Mouse (Mus musculus) neural tube, embryonic 10.5 days (tissue): Measurements from ENCODE around the gene Myl3.
A peak's percentile ranks its signal among the peaks of the same experiment; 100 is the strongest.

Experiments used
- DNase-seq: peaks from one replicate; pipeline ENCODE4 v3.0.0-alpha.2; 2017; ENCODE audit warnings: low spot score; ENCODE audit errors: extremely low spot score

Myl3 gene

DNA sequence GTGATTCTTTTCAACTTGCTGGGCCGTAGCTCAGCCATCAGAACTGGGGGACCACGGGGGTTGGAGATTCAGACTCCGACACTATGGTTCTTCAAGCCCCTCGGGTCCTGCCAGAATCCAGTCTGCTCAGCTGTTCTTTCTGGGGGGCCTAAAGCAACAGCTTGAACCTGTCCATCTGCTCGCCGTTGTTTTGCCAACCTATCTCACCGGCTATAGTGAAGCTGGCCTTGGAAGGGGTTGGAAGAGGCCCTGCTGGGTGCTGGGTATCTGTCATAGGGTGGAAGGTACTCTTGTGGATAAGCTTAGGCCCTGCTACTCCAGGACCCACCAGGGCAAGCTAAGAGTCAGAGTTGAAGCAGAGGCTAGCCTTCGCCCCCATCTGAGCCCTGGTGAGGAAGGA lies 19.2 kb downstream of the Myl3 start:
- DNase-seq, result no peak

DNA sequence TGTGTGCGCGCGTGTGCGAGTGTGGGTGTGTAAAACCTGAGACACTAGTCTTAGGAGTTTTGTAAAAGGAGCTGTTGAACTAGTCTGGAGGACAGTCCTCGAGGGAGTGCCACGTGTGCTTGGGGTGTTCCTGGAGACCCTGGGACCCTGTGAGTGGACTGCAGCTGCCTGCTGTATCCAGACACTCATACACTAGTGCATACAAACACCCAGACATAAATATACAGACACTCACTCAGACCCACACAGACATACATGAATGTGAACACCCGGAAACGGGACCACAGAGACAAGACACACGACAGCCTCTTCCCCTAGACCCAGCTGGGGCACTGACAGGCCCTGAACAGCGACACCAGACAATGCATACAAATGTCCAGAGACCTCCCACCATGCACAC lies 21.1 kb downstream of the Myl3 start:
- no peak for DNase-seq

DNA sequence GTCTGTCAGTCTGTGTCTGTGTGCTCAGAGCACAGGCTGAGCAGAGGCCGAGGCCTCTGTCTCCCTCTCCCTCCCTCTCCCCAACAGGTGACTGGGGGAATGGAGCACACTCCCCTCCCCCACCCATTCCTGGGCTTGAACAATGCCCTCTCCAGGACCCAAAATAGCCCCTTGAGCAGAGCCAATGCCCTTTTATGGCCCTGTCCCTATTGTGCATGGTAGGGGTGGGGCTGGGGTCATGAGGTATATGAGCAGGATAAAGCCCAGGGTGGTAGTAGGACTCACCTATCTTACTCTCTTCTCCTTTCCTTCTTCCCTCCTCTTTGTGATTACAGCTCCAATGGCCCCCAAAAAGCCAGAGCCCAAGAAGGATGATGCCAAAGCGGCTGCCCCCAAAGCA lies 21.7 kb downstream of the Myl3 start:
- no peak for DNase-seq

DNA sequence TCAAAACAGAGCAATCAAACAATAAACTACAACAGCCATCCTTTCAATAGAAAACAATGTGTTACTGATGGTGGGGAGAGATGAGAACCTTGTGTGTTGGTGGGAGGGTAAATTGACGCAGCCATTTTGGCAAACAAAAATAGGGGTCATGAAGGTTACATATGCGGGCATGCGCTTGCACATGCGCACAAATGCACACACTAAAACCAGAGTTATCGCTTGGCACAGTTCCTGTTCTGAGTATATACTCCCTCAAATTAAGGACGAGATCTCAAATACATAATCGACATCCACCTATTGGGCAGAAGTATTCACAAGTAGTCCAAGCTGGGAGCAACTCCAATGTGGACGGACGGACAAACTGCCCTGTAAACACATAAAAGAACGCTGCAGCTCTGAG lies 30.7 kb downstream of the Myl3 start:
- DNase-seq, result no peak

DNA sequence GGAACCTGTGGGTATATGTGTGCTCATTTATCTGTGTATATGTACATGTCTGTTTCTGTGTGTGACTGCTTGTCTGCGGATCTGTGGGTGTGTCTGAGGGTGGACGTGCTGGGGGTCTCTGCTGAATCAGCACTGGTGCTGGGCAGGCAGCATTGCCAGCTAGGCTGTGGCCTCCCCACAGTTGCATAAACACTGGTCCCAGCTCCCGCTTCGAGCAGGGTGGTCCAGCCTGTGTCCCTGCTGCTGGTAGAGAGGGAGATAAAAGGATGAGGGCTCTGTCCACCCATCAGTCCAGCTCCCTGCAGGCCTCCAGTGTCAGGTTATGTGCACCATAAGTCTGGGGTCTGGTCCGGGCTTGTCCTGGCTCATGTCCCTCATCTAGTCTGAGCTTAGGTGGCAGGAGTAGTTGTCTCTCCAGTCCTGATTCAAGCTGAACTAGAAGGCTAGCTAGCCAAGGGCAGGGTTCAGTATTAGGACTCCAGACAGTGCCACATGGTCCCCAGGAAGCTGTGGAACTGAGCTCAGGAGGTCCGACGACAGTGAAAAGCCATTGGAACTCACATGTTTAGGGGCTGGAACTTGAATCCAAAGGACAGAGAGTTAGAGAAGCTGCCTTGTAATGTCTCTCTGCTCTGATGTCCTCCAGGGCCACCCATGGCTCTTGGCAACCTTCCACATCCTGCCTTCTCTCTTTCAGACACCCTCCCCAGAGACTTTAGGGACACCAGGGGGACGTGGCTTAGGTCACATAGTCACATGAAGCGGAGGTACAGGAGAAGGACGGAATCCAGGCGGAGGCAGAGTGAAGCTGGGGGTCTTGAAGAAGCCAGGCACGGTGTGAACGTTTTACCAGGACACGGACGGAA lies 33.0 kb downstream of the Myl3 start:
- DNase-seq, result no peak

DNA sequence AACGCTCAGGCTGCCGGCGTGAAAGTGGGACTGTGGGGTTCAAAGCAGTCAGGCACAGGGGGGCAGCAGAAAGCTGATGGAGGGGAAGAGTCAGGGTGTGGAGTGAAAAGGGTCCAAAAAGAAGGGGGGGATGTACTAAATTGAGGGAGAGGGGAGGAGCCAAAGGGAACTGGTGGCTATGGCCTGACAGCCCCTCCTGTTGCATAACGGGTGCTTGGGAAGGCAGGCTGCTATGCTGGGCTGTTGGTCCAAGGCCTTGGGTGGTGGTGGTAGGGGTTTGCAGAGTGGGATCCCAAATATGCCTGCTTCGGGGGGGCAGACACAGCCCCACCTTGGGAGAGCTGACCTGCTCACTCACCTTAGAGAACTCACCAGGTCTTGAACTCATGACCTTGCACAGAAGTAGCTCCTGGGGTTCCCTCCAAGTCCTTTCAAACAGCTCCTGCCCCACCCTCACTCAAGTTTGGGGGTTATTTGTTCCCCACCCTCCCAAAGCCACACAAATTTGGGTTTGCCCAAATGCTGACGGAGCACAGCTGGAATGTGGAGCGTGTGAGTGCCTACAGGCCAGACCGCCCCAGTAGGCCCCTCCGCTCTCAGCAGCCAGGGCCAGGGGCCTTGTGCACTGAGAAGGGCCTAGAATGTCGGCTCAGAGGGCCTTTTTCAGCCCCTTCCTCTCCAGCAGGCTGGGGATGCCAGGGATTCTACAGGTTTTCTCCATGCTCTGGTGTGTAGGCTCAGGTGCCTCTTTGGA lies 33.8 kb downstream of the Myl3 start:
- no peak for DNase-seq

DNA sequence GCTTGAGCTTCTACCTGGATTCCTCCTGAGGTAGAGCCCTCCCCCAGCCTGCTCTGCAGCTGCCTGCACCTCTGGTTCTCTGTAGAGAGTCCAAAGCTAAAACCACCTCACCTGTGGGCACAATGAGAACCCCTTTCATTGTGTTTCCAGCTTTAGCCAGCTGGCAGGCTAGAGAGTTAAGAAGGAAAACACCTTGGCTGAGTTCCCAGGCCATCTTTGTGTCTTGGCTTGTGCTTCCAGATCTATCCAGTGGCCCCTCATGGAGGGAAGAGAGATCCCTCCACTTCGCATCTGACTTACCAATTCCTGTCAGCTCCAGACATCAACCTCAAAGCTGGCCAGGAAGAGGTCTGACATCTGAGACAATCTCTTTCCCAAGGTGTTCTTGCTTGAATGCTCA lies 36.4 kb downstream of the Myl3 start:
- DNase-seq, result no peak

DNA sequence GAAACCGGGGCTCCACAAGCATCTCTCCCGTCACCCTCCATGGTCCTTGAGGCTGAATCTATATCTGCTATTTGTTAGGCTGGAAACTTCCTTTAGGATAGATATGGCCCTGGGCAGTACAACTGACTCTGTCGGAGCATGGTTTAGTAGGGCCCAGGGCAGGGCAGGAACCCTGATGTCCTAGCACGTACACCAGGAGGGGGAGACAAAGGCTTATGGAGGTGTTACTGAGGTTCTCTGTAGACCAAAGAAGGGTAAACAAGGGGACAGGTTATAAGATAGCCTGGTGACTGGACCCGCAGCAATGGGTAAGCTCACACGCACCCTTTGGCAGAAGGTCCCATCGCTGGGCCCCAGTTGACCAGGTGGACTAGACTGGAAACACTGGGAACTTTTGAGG lies 36.9 kb downstream of the Myl3 start:
- peak; percentile 12 for DNase-seq

DNA sequence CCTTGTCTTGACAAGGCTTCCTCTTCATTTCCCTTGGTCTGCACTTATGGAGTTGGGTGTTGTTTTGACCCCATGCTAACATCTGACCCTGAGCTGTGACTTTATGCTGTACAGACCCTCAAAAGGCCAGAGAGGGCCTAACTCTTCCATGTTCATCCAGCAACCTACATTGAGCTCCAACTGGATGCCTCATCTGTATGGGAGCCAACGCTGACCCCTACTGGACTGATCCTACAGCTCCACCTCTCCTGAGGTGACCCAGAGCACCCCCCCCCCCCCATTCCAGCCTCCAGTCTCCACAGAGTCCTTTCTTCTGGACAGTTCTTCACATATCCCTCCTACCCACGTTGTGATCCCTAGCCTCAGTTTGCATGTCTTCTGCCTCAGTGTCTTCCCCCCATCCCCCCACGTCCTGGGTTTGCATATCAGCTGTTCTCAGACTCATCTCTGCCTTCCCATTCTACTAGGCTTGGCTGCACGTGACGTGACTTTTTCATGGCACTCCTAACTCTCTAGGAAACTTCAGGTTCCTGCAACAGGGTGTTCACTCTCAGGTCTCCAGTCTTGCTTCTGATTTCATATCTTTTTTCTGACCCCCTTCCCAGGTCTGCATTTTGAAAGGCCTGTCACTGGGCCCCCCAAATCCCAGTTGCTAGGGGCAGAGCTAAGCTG lies 37.7 kb downstream of the Myl3 start:
- DNase-seq, result peak; percentile 27

DNA sequence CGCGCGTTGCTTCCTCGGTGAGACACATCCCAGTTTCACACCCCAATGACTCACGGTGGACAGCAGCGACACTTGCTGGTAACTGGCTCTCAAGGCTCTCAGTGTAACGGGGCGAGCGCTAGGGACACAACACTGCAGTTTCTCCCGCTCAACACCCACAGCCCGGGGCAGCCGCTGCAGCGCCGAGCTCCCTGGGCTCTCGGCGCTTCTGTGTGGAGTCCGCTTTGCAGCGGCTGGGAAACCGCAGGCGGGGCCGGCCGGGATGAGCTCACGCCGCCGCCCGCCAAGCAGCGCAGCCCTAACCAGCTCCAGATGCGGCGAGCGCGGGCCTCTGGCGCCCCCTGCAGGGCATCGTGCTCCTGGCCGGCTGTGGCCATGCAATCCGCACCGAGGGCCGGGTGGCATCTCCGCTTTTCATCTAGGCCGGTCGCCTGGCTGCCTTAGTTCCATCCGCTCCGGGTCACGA lies 39.6 kb downstream of the Myl3 start:
- DNase-seq, result peak; percentile 99

DNA sequence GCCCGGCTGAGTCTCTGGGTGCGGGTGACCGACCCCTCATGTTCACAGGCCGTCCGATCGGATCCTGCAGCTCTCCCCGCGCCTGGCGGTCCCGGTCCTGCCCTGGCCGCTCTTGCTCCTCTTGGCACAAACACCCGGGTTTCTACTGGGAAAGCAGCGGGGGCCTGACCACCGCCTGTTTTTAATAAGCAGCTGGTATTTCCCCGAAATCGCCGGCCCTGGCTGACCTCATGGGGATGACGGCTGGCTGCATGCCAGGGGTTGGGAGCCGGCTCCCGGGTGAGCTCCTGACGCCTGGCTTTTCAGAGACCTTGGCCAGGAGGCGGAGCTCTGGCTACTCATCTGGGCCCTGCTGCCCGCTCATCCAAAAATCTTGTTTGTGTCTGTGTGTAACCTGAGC lies 40.1 kb downstream of the Myl3 start:
- no peak for DNase-seq

DNA sequence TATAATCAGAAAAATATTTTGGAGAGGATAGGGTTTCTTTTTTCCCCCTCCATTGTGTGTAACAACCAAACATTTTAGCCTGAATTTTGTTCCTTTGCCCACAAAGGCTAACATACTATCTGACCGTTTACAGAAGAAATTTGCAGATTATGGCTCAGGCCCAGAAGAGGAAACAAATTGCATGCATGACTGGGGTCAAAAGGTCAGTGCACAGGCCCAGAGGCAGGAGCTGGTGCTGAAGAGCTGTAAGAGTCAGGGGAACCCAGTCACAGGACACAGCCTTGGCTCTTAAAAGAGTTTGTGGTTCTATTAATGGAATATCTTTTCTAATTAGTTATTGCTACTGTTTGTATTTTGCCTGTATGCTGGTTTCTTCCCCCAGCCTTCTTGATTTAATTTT lies 42.0 kb downstream of the Myl3 start:
- DNase-seq, result no peak

DNA sequence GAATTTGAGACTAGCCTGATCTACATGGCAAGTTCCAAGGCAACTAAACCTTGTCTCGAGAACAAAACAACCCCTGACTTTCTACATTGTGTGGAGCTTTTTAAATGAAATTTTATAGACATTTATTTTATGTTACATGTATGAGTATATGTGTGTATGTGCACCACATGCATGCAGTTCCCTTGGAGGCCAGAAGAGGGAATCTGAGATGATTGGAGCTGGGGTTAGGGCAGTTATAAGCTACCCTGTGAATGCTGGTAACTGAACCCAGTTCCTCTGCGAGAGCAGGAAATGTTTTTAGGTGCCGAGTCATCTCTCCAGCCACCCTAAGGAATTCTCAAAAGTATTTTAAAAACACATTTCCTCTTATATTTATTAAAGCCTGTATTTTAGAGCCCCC lies 46.5 kb downstream of the Myl3 start:
- DNase-seq, result no peak

DNA sequence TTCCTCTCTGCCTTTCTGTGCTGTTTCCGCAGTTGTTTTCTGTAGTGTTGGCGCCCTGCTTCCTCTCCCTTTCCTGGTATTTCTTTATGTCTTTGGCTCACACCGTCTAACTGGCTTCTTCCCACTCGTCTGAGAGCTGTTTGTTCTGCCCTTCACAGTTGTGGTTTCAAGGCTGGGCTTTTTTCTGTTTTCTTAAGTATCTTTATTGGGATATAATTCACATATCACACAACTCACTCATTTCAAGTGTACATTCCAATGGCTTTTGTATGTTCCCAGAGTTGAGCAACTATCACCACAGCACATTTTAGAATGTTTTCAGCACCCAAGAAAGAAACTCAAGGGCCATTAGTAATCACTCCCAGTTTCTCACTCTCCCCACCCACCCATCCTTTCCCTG lies 48.8 kb downstream of the Myl3 start:
- DNase-seq, result no peak

DNA sequence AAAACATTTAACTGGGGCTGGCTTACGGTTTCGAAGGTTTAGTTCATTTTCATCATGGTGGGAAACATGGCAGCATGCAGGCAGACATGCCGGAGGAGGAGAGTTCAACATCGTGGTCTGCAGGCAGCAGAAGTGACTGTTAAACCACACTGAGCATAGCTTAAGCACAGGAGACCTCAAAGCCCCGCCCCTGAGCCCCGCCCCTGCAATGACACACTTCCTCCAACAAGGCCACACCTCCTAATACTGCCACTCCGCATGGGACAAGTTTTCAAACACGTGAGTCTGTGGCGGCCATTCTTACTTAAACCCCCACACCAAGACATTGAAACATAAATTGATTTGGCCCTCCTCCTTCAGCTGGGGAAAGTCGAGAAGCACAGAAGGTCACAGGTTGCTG lies 55.4 kb downstream of the Myl3 start:
- no peak for DNase-seq

DNA sequence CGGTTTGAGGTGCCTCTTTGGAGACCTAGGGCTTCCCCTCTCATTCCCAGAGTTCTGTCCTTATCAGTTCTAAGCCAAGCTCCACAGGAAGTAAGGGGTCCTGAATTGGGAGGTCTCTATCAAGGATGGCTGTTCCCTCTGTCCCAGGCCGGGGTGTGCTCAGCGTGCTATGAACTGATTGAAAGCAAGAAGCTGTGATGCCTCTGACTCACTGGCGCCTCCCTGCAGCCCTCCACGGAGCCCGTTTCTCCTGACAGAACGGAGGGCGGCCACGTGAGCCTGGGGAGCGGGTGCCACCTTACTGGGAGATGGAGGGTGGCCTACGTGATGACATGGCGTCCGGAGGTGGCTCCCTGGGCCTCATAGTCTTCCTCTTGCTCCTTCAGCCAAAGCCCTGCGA lies 56.2 kb downstream of the Myl3 start, which contains the start of gene Prss42:
Gene Prss42 (plus strand): TSS at position 301 of the 400 bp plus-strand sequence.
- no peak for DNase-seq

DNA sequence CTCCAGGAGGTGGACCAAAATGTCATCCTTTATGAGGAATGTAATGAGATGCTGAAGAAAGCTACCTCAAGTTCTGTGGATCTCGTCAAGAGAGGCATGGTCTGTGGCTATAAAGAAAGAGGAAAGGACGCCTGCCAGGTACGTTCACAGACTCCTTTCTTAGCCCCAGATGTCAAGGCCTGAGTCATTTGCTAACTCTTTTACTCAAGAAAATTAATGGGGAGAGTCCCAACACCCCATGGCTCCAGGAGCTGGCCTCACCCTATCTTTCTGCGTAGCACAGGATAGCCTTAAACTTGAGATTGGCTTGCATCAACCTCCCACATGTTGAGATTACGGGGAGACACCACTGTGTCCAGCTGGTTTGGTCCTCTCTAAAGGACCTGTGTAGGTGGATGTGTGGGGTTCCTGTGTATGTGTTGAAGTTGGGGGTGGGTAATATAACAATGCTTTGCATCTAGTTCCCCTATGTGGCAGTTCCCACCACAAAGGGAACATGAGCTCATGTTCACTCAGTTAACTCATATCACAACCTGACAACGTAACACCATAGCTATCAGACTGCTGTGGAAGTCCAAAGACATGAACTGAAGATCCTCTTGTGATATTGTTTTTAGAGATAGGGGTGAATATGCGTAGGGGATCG lies 59.3 kb downstream of the Myl3 start:
- no peak for DNase-seq

DNA sequence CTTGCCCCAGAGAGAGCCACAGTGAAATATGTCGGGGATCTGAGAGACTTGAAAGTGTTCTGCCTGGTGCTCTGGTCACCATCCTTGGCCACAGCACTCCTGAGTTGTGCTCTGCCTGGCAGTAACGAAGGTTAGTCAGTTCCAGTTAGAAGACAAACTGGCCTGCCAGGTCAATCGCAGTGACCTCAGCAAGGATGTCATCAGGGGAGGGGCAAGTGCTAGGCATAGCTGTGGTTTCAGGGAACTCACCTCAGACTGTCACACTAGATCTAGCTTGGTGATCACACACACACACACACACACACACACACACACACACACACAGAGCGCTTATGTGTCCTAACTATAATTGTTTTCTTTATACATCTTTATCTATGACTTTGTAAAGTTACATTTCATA lies 61.6 kb downstream of the Myl3 start:
- DNase-seq, result no peak

DNA sequence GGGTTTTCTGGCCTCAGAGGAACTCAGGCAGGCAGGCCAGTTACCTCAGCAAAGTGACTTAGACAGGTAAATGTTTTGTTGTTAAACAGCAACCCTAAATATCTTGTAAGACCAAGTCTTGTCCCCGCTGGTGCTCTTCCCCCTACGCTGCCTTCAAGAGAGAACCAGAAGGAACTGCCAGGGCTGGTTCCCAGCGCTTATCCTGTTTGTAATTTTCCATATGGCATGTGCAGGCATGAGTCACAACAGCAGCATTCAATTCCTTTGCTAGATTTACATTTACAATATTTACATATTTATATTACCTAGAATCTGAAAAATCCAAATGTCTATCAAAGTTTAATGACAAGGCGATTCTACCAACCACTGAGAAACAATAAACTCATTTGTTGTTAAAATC lies 68.4 kb downstream of the Myl3 start:
- DNase-seq, result no peak

DNA sequence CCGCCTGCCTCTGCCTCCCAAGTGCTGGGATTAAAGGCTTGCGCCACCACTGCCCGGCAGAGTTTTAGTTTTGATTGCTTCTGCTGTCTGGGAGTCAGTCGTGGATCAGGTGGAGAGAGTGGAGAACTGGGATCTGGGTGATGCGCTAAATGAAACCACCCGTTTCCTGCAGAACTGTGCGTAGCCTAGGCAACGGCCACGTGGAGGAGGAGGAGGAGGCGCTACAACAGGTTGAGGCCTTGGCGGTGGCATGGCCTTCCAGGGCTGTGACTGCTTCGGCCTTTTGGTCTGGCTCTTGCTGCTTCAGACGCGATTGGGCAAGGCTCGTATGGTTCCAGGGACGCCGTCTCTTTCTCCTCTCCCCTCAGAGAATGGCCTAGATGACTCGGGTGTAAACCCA lies 72.1 kb downstream of the Myl3 start, which contains the start of gene Prss44:
Gene Prss44 (plus strand): TSS at position 206 of the 400 bp plus-strand sequence.
- no peak for DNase-seq
